Mouse (Mus musculus): ENCODE measurements at regions not wholly inside any gene's neighbourhood (a gene's known extent, or its start where the extent isn't known, plus 50 kb on each side); places are given as distances from the start of the nearest gene placed in this dataset.

DNA sequence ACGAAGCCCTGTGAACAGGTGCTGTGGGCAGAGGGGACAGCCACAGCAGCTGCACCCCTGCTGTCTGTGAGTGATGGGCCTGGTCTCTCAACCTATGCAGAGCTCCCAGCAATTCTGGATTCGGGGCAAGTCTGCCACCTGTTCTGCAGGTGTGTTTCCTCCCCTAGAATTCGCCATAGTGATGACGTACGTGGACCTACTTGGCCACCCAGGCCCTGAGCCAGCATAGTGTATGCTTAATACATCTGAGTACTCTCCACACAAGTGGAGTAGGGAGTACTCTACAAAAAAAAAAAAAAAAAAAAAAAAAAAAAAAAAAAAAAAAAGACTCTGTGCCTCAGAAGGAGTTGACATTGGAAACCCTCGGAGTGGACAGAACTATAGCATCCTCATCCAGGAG, 87.3 kb upstream of the Mgmt start:
- TF ChIP-seq CTCF (IDR thresholded peaks at IDR 0.05; ENCODE audit: insufficient read depth, low read length) (no peak), POLR2A (IDR thresholded peaks at IDR 0.05; ENCODE audit: borderline replicate concordance, extremely low read depth, low read depth, low read length) (no peak)

All from lung, adult 2 months (tissue).